Mouse (Mus musculus): ENCODE results near the gene Eif2b3. TPM values are rescaled to one million over a fixed set of nuclear protein-coding genes. Genes with fewer than 3 reads are reported as not detected.

The Eif2b3 gene
- polyA plus RNA-seq, 1 experiment from 2014 or later: 45.2 TPM

- Histone ChIP-seq H3K27me3 (ENCODE audit: insufficient read depth, low read length) (no peaks in the 10 kb centered on the region), H3K9ac (replicated peaks; ENCODE audit: low read length) (no peak overlapping the region), H3K27ac (ENCODE audit: low read length) (no peak overlapping the region), H3K4me3 (ENCODE audit: low read length) (no peak overlapping the region), H3K4me2 (replicated peaks; ENCODE audit: low read depth, low read length) (no peak overlapping the region), H3K36me3 (ENCODE audit: insufficient read depth, low read length) (no peaks in the 10 kb centered on the region), H3K9me3 (ENCODE audit: low read length) (no peaks in the 10 kb centered on the region), H3K4me1 (ENCODE audit: insufficient read depth, low read length) (no peaks in the 10 kb centered on the region)
- 86% methylated on average over 6 of the region's 6 CpGs for WGBS
- ATAC-seq (ENCODE audit: low FRiP score, low TSS enrichment): no peak
Observed at GRCm38 (mm10) chr4:117013596-117013995, 5.6 kb upstream of the Eif2b3 start.

- H3K4me3 ChIP-seq (ENCODE audit: low read length): no peak overlapping the region
- H3K9ac ChIP-seq (replicated peaks; ENCODE audit: low read length): no peak overlapping the region
- peaks cover 3% of the 10 kb centered on the region; the same call in 1 of the 2 replicates for H3K4me1 ChIP-seq (ENCODE audit: insufficient read depth, low read length)
- H3K36me3 ChIP-seq (ENCODE audit: insufficient read depth, low read length): no peaks in the 10 kb centered on the region
- no peak overlapping the region for H3K4me2 ChIP-seq (replicated peaks; ENCODE audit: low read depth, low read length)
- no peak for ATAC-seq (ENCODE audit: low FRiP score, low TSS enrichment)
- H3K9me3 ChIP-seq (ENCODE audit: low read length): no peaks in the 10 kb centered on the region
- H3K27me3 ChIP-seq (ENCODE audit: insufficient read depth, low read length): no peaks in the 10 kb centered on the region
- 62% methylated on average over 4 of the region's 4 CpGs for WGBS
- no peak overlapping the region for H3K27ac ChIP-seq (ENCODE audit: low read length)
Observed at GRCm38 (mm10) chr4:117014901-117015415, 4.2 kb upstream of the Eif2b3 start.

DNA sequence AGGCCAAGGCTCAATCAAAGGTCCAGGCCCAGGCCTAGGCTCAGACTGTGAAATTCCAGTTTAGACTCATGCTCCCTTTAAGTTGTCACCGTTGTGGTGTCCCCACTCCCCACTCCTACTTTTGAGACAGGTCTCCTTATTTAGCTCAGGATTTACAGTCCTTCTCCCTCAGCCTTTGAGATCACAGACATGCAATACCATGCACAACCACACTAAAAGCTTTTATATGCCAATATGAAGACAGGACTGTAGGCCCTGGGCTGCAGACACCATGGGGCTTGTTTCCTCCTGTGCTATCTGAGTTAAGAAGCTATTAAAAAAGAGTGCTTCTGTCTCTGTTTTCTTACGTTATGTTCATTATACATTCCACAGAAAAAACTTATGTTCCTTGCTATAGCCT, 1.5 kb upstream of the Eif2b3 start:
- Histone ChIP-seq H3K27ac (ENCODE audit: low read length) (no peak overlapping the region), H3K4me3 (ENCODE audit: low read length) (no peak overlapping the region), H3K36me3 (ENCODE audit: insufficient read depth, low read length) (peaks cover 5% of the 10 kb centered on the region; the same call in 1 of the 2 replicates), H3K9me3 (ENCODE audit: low read length) (no peaks in the 10 kb centered on the region), H3K4me2 (replicated peaks; ENCODE audit: low read depth, low read length) (no peak overlapping the region), H3K9ac (replicated peaks; ENCODE audit: low read length) (no peak overlapping the region), H3K27me3 (ENCODE audit: insufficient read depth, low read length) (no peaks in the 10 kb centered on the region), H3K4me1 (ENCODE audit: insufficient read depth, low read length) (peaks cover 10% of the 10 kb centered on the region)
- WGBS: 83% methylated on average over 2 of the region's 2 CpGs
- ATAC-seq (ENCODE audit: low FRiP score, low TSS enrichment): no peak

GRCm38 (mm10) chr4:117018327-117018726, 875 bp upstream of the Eif2b3 start:
- ATAC-seq (ENCODE audit: low FRiP score, low TSS enrichment): no peak
- Histone ChIP-seq H3K27me3 (ENCODE audit: insufficient read depth, low read length) (no peaks in the 10 kb centered on the region), H3K36me3 (ENCODE audit: insufficient read depth, low read length) (peaks cover 6% of the 10 kb centered on the region; the same call in 1 of the 2 replicates), H3K4me3 (ENCODE audit: low read length) (no peak overlapping the region), H3K4me1 (ENCODE audit: insufficient read depth, low read length) (peaks cover 10% of the 10 kb centered on the region), H3K9me3 (ENCODE audit: low read length) (no peaks in the 10 kb centered on the region), H3K27ac (ENCODE audit: low read length) (no peak overlapping the region), H3K9ac (replicated peaks; ENCODE audit: low read length) (no peak overlapping the region), H3K4me2 (replicated peaks; ENCODE audit: low read depth, low read length) (no peak overlapping the region)
- WGBS: 87% methylated on average over 7 of the region's 7 CpGs

- Histone ChIP-seq H3K36me3 (ENCODE audit: insufficient read depth, low read length) (peaks cover 16% of the 10 kb centered on the region; the same call in 1 of the 2 replicates), H3K4me2 (replicated peaks; ENCODE audit: low read depth, low read length) (no peak overlapping the region), H3K9ac (replicated peaks; ENCODE audit: low read length) (no peak overlapping the region), H3K27ac (ENCODE audit: low read length) (no peak overlapping the region), H3K4me3 (ENCODE audit: low read length) (no peak overlapping the region), H3K27me3 (ENCODE audit: insufficient read depth, low read length) (no peaks in the 10 kb centered on the region), H3K4me1 (ENCODE audit: insufficient read depth, low read length) (peaks cover 10% of the 10 kb centered on the region), H3K9me3 (ENCODE audit: low read length) (no peaks in the 10 kb centered on the region)
- WGBS: 95% methylated on average over 4 of the region's 4 CpGs
- ATAC-seq (ENCODE audit: low FRiP score, low TSS enrichment): no peak
Observed at GRCm38 (mm10) chr4:117023469-117023868, 4.3 kb downstream of the Eif2b3 start.

DNA sequence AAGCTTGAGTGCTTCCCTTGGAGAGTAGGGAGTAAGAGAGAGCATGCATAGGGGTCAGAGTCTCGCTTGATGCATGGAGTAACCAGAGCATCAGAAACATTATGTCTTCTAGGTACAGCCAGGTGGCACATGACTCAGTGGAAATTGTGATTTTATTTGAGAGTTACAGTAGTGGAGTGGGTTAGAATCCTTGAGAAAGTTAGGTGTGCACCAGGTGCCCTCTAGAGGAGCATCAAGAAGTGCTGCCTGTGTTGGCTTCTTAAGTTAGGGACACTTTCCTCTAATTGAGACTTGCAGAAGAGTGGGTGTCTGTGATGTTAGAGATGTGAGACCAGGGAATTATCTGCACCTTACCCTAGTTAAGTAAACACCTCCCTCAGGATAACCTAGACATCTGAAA, 11.9 kb downstream of the Eif2b3 start:
- Histone ChIP-seq H3K36me3 (ENCODE audit: insufficient read depth, low read length) (peaks cover 12% of the 10 kb centered on the region; the same call in 1 of the 2 replicates), H3K4me3 (ENCODE audit: low read length) (no peak overlapping the region), H3K9me3 (ENCODE audit: low read length) (no peaks in the 10 kb centered on the region), H3K4me1 (ENCODE audit: insufficient read depth, low read length) (no peaks in the 10 kb centered on the region), H3K27ac (ENCODE audit: low read length) (no peak overlapping the region), H3K4me2 (replicated peaks; ENCODE audit: low read depth, low read length) (no peak overlapping the region), H3K27me3 (ENCODE audit: insufficient read depth, low read length) (no peaks in the 10 kb centered on the region), H3K9ac (replicated peaks; ENCODE audit: low read length) (no peak overlapping the region)
- 90% methylated on average over 1 of the region's 1 CpGs for WGBS
- ATAC-seq (ENCODE audit: low FRiP score, low TSS enrichment): no peak

DNA sequence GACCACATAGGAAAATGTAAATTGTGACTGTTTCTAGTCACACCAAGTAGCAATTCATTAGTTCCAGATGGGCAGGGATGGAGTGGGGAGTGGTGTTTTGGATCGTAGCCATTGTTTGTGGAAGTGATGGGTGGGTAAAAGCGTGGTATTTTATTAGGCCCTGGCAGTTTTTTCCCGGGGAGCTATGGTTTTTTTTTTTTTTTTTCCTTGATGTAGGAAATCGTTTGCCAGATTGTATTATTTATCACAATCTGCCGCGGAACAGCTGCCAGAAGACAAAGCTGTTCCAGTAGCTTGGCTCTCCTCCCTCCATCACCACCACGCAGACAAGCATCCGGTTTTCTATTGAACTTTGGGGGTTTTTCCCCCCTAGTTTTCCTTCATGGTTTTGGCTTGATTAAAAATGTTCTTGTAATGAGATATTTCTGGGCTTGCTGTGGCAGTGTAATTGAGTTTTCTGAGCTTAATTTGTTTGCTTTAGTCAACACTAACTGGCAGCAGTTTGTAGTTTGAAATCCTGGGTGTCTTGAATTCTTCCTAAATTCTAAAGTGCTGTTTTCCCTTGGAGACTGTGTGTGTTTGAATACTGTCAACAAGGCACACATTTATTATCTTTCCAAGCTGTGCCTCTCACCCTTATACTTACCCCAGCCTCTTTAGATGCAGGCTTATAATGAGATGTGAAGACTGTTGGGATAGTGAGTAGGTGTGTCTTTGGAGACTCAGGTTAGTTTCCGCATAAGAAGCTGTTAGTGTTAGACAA, 20.9 kb downstream of the Eif2b3 start:
- Histone ChIP-seq H3K27ac (ENCODE audit: low read length) (peak overlapping the region; percentile 77), H3K36me3 (ENCODE audit: insufficient read depth, low read length) (no peaks in the 10 kb centered on the region), H3K4me3 (ENCODE audit: low read length) (no peak overlapping the region), H3K9ac (replicated peaks; ENCODE audit: low read length) (no peak overlapping the region), H3K4me1 (ENCODE audit: insufficient read depth, low read length) (peaks cover 21% of the 10 kb centered on the region), H3K4me2 (replicated peaks; ENCODE audit: low read depth, low read length) (peak overlapping the region; percentile 10; the same call in 1 of the 2 replicates), H3K27me3 (ENCODE audit: insufficient read depth, low read length) (no peaks in the 10 kb centered on the region), H3K9me3 (ENCODE audit: low read length) (no peaks in the 10 kb centered on the region)
- no peak for ATAC-seq (ENCODE audit: low FRiP score, low TSS enrichment)
- WGBS: 24% methylated on average over 9 of the region's 9 CpGs

DNA sequence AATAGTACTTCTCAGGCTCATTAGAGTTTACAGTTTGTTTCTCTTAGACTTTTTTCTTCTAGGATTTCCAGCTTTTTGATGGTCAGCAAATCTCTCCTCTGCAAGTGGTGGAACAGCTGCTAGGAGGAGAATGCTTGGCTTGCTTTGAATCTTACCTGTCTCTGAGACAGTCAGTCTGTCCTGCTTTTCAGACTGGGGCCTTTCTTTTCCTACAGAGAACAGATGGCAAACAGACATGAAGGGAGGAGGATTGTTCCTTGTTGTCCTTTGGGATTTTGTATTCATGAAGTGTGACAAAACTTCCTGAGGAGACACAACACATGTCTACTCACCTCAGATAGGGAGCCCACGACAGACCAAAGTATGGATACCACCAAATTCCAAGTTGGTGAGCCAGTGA, 21.6 kb downstream of the Eif2b3 start:
- Histone ChIP-seq H3K36me3 (ENCODE audit: insufficient read depth, low read length) (no peaks in the 10 kb centered on the region), H3K4me1 (ENCODE audit: insufficient read depth, low read length) (peaks cover 21% of the 10 kb centered on the region), H3K9ac (replicated peaks; ENCODE audit: low read length) (no peak overlapping the region), H3K27ac (ENCODE audit: low read length) (peak overlapping the region; percentile 77; the same call in 1 of the 2 replicates), H3K9me3 (ENCODE audit: low read length) (no peaks in the 10 kb centered on the region), H3K4me3 (ENCODE audit: low read length) (no peak overlapping the region), H3K27me3 (ENCODE audit: insufficient read depth, low read length) (no peaks in the 10 kb centered on the region), H3K4me2 (replicated peaks; ENCODE audit: low read depth, low read length) (no peak overlapping the region)
- ATAC-seq (ENCODE audit: low FRiP score, low TSS enrichment): no peak
- 71% methylated on average over 1 of the region's 1 CpGs for WGBS

DNA sequence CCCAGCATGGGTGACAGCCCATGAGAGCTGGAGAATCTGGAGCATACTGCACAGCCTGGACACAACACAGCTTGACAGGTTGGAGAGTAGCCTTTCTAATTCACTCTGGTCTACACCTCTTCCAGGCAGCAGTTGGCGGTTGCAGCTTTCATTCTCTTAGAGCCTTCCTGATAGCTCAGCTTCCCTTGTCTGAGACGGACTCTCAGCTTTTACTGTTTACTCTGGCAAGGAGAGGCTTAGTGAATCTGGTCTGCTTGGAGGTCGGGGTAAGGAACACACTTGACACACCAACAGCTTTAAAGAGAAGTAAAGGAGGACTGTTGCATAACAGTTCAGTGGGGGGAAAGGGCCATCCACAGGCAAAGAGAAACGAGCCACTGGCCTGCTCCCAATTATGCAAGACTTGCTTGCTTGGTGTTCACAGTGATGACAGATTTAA, 22.1 kb downstream of the Eif2b3 start:
- Histone ChIP-seq H3K4me2 (replicated peaks; ENCODE audit: low read depth, low read length) (no peak overlapping the region), H3K27me3 (ENCODE audit: insufficient read depth, low read length) (no peaks in the 10 kb centered on the region), H3K36me3 (ENCODE audit: insufficient read depth, low read length) (no peaks in the 10 kb centered on the region), H3K9ac (replicated peaks; ENCODE audit: low read length) (no peak overlapping the region), H3K9me3 (ENCODE audit: low read length) (no peaks in the 10 kb centered on the region), H3K4me3 (ENCODE audit: low read length) (no peak overlapping the region), H3K4me1 (ENCODE audit: insufficient read depth, low read length) (peaks cover 21% of the 10 kb centered on the region), H3K27ac (ENCODE audit: low read length) (no peak overlapping the region)
- ATAC-seq (ENCODE audit: low FRiP score, low TSS enrichment): no peak
- WGBS: 70% methylated on average over 4 of the region's 4 CpGs

DNA sequence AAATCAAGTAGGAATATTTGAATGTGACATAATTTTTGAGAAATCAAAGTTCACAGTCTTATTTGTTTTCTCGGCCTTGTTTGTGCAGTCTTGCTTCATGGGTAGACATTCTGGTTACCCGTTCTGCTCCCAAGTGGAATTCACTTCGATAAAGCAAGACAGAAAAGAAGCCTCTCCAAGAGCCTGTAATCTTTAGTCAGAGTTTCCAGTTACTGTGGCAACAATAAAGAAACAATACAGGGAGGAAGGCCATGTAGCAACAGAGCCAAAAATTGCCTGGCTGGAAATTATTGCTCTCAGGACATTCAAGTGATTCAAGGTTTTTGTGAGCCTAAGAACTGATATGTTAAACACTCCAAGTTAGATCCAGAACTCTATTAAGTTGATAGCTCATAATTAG, 29.6 kb downstream of the Eif2b3 start:
- H3K4me2 ChIP-seq (replicated peaks; ENCODE audit: low read depth, low read length): no peak overlapping the region
- no peaks in the 10 kb centered on the region for H3K4me1 ChIP-seq (ENCODE audit: insufficient read depth, low read length)
- H3K9me3 ChIP-seq (ENCODE audit: low read length): no peaks in the 10 kb centered on the region
- H3K9ac ChIP-seq (replicated peaks; ENCODE audit: low read length): no peak overlapping the region
- no peak overlapping the region for H3K27ac ChIP-seq (ENCODE audit: low read length)
- H3K4me3 ChIP-seq (ENCODE audit: low read length): no peak overlapping the region
- peaks cover 7% of the 10 kb centered on the region; the same call in 1 of the 2 replicates for H3K36me3 ChIP-seq (ENCODE audit: insufficient read depth, low read length)
- 78% methylated on average over 3 of the region's 3 CpGs for WGBS
- H3K27me3 ChIP-seq (ENCODE audit: insufficient read depth, low read length): no peaks in the 10 kb centered on the region
- no peak for ATAC-seq (ENCODE audit: low FRiP score, low TSS enrichment)
